Mouse (Mus musculus) kidney, postnatal 0 days (tissue): Measurements from ENCODE around the gene Stam2. TPM values are rescaled to one million over a fixed set of nuclear protein-coding genes. Genes with fewer than 3 reads are reported as not detected.

Experiments
- ATAC-seq: fragments of 200-750 bp; cut with Nextera tagmentation; replicated peaks from 2 replicates; pipeline ENCODE4 v1.8.0; 2017; ENCODE audit warnings: low read depth, moderate number of reproducible peaks, moderate TSS enrichment, moderate library complexity; ENCODE audit not compliant: low FRiP score
- DNase-seq: peaks from one replicate; pipeline ENCODE4 v3.0.0-alpha.2; 2016; ENCODE audit warnings: low spot score
- H3K27ac ChIP-seq: fragments of 300-500 bp; sonication (generic); 2 replicates; pipeline ENCODE4 v1.5.1; 2014; ENCODE audit warnings: mild to moderate bottlenecking
- H3K27me3 ChIP-seq: fragments of 300-500 bp; sonication (generic); 2 replicates; pipeline ENCODE4 v1.6.1; 2014; ENCODE audit warnings: low read length, mixed read lengths; ENCODE audit not compliant: insufficient read depth
- H3K36me3 ChIP-seq: fragments of 300-500 bp; sonication (generic); 2 replicates; pipeline ENCODE4 v1.6.1; 2014; ENCODE audit warnings: low read length, mixed read lengths; ENCODE audit not compliant: insufficient read depth
- H3K4me1 ChIP-seq: fragments of 300-500 bp; sonication (generic); replicated peaks from 2 replicates; pipeline ENCODE4 v1.6.1; 2014; ENCODE audit warnings: antibody characterized with exemption, low read length, mixed read lengths; ENCODE audit not compliant: insufficient read depth
- H3K4me2 ChIP-seq: fragments of 300-500 bp; sonication (generic); 2 replicates; pipeline ENCODE4 v1.6.1; 2014; ENCODE audit warnings: mild to moderate bottlenecking, low read length, moderate library complexity, mixed read lengths
- H3K4me3 ChIP-seq: fragments of 300-500 bp; sonication (generic); replicated peaks from 2 replicates; pipeline ENCODE4 v1.5.1; 2014; ENCODE audit warnings: low read depth, low read length
- H3K9ac ChIP-seq: fragments of 300-500 bp; sonication (generic); 2 replicates; pipeline ENCODE4 v1.6.1; 2014; ENCODE audit warnings: low read depth, low read length
- H3K9me3 ChIP-seq: fragments of 300-500 bp; sonication (generic); replicated peaks from 2 replicates; pipeline ENCODE4 v1.6.1; 2016; ENCODE audit warnings: low read length, inconsistent platforms, mixed read lengths
- CTCF ChIP-seq: IDR thresholded peaks from 2 replicates; pipeline ENCODE4 v1.5.1; 2016; ENCODE audit warnings: antibody characterized with exemption, low read depth, mild to moderate bottlenecking, moderate library complexity
- WGBS: fragments of 180-500 bp; shearing (Covaris S2); extraction: QIAGEN DNeasy Blood & Tissue Kit; methylation state at CpG from one replicate; pipeline ENCODE4 v1.1.7; 2014; 5-methylcytosine and 5-hydroxymethylcytosine counted together
- polyA plus RNA-seq: library from polyadenylated mRNA; unstranded; fragments of >200 nt; fragmentation: Nextera tagmentation; extraction: Ambion mirVana; gene quantifications from 2 replicates; pipeline ENCODE4 v1.2.1, GENCODE M21; 2015

The Stam2 gene
- polyA plus RNA-seq, 1 experiment from 2014 or later = 29.8 TPM

DNA sequence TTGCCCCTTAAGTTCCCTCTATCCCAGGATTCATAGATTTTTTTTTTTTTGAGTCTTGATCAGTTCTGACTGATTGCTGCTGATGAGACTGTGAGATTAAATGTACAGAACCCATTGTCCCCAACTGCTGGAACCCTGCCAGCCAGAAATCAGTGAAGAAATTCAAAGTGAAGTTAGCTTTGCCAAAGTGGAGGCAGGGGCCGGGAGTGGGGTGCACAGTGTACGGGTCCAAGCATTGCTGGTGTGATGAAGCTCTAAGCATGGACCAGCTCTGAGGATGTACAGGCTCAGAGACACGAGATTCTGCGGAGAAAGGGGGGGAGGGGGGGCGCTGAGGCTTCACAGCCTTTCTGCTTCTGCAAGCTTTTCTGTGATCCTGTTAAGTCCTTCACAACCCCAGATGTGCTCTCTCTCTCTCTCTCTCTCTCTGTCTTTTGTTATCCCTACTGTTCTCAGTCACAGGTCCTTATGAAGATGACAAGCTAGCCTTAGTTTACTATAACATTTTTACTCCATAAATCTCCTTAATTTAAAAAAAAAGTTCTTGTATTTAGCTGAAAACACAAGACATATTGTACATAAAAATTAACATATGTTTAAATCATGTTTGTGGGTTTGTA is 30.8 kb upstream of the Stam2 start:
- no peak overlapping the region for H3K4me3 ChIP-seq
- ATAC-seq = no peak
- H3K27ac ChIP-seq = no peak overlapping the region
- WGBS = 45% methylated on average over 5 of the region's 5 CpGs
- H3K36me3 ChIP-seq = no peaks in the 10 kb centered on the region
- no peak for DNase-seq
- H3K4me1 ChIP-seq = no peaks in the 10 kb centered on the region
- H3K4me2 ChIP-seq = no peak overlapping the region
- no peaks in the 10 kb centered on the region for H3K9me3 ChIP-seq
- no peak for TF ChIP-seq CTCF
- H3K27me3 ChIP-seq = no peaks in the 10 kb centered on the region
- no peak overlapping the region for H3K9ac ChIP-seq

DNA sequence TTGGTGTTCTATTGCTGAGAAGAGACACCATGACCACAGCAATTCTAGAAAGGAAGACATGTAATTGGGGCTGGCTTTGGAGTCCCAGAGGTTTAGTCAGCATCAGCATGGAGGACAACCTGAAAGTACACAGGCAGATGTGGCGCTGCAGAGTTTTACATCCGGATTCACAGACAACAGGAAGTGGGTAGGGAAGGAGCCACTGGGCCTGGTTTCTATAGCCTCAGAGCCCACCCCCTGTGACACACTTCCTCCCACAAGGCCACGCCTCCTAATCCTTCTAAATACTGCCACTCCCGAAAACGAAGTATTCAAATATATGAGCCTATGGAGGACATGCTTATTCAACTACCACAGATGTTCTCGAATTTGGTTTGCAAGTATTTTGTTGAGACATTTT is 23.0 kb upstream of the Stam2 start:
- no peak overlapping the region for H3K27ac ChIP-seq
- no peaks in the 10 kb centered on the region for H3K36me3 ChIP-seq
- H3K27me3 ChIP-seq = no peaks in the 10 kb centered on the region
- no peak overlapping the region for H3K9ac ChIP-seq
- H3K9me3 ChIP-seq = no peaks in the 10 kb centered on the region
- DNase-seq = no peak
- H3K4me1 ChIP-seq = no peaks in the 10 kb centered on the region
- H3K4me2 ChIP-seq = no peak overlapping the region
- no peak for TF ChIP-seq CTCF
- ATAC-seq = no peak
- H3K4me3 ChIP-seq = no peak overlapping the region
- 93% methylated on average over 6 of the region's 6 CpGs for WGBS

DNA sequence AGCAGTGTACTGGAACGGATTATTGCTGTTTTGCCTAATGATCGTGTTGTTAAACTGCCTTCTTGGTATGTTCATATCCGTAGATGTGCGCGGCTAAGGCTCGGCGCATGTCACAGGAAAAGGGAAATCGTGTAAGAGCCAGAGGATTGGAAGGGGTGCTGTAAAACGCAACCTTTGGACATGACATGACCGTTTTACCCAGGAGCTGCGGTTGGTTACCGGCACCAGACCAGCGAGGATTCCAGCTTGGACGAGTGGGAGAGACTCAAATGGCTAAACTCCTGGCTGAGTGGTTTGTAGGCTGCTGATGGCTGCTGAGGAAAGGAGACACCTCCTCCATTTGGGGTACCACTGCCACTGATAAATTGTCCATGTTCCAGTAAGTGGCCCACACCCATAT is 21.8 kb upstream of the Stam2 start:
- no peaks in the 10 kb centered on the region for H3K27me3 ChIP-seq
- ATAC-seq (no peak; the same call in 1 of the 2 replicates), DNase-seq (peak; percentile 24)
- no peaks in the 10 kb centered on the region for H3K4me1 ChIP-seq
- no peaks in the 10 kb centered on the region for H3K36me3 ChIP-seq
- 62% methylated on average over 14 of the region's 14 CpGs for WGBS
- no peak for TF ChIP-seq CTCF
- H3K4me3 ChIP-seq = no peak overlapping the region
- H3K27ac ChIP-seq = no peak overlapping the region
- H3K9ac ChIP-seq = no peak overlapping the region
- no peak overlapping the region for H3K4me2 ChIP-seq
- no peaks in the 10 kb centered on the region for H3K9me3 ChIP-seq

- ATAC-seq = peak; percentile 59
- peak; percentile 90 for DNase-seq
- no peaks in the 10 kb centered on the region for H3K4me1 ChIP-seq
- no peak overlapping the region for H3K9ac ChIP-seq
- WGBS = 9% methylated on average over 12 of the region's 12 CpGs
- H3K27ac ChIP-seq = no peak overlapping the region
- no peaks in the 10 kb centered on the region for H3K27me3 ChIP-seq
- no peaks in the 10 kb centered on the region for H3K9me3 ChIP-seq
- H3K36me3 ChIP-seq = no peaks in the 10 kb centered on the region
- H3K4me3 ChIP-seq = no peak overlapping the region
- H3K4me2 ChIP-seq = peak overlapping the region; percentile 55
- peak; percentile 96 for TF ChIP-seq CTCF
Measured at GRCm38 (mm10) chr2:52763040-52763736, 21.1 kb upstream of the Stam2 start.

DNA sequence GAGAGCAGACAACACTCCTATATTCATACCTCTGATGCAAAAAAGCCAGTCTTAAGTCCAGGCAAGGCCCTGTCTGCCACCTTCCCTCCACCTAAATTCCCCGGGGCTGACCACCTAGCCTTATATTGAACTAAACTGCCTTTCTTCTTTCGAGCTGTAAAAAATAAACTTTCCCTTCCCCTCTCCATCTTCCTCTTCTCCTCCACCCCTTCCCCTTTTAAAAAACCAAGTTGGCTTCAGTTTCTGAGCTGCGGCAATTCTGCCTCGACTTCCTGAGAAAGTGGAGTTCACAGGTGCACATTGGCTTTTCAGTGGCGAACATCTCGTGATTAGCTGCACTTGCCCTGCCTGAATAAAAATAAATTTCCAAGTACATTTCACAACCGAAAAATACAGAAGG is 20.4 kb upstream of the Stam2 start:
- H3K4me3 ChIP-seq = no peak overlapping the region
- no peaks in the 10 kb centered on the region for H3K4me1 ChIP-seq
- H3K27ac ChIP-seq = no peak overlapping the region
- H3K9me3 ChIP-seq = no peaks in the 10 kb centered on the region
- no peaks in the 10 kb centered on the region for H3K36me3 ChIP-seq
- no peak overlapping the region for H3K9ac ChIP-seq
- H3K4me2 ChIP-seq = no peak overlapping the region
- ATAC-seq (no peak), DNase-seq (no peak)
- no peaks in the 10 kb centered on the region for H3K27me3 ChIP-seq
- WGBS = 71% methylated on average over 7 of the region's 7 CpGs
- no peak for TF ChIP-seq CTCF

GRCm38 (mm10) chr2:52758627-52759026 is 16.5 kb upstream of the Stam2 start:
- H3K36me3 ChIP-seq = no peaks in the 10 kb centered on the region
- H3K4me3 ChIP-seq = no peak overlapping the region
- H3K27ac ChIP-seq = no peak overlapping the region
- no peaks in the 10 kb centered on the region for H3K4me1 ChIP-seq
- TF ChIP-seq CTCF = peak; percentile 79
- ATAC-seq = no peak
- peak; percentile 57 for DNase-seq
- 36% methylated on average over 10 of the region's 10 CpGs for WGBS
- no peaks in the 10 kb centered on the region for H3K9me3 ChIP-seq
- H3K27me3 ChIP-seq = no peaks in the 10 kb centered on the region
- H3K4me2 ChIP-seq = no peak overlapping the region
- H3K9ac ChIP-seq = no peak overlapping the region

- no peaks in the 10 kb centered on the region for H3K27me3 ChIP-seq
- no peaks in the 10 kb centered on the region for H3K4me1 ChIP-seq
- TF ChIP-seq CTCF = peak; percentile 92
- no peak overlapping the region for H3K4me3 ChIP-seq
- no peaks in the 10 kb centered on the region for H3K9me3 ChIP-seq
- no peak overlapping the region for H3K27ac ChIP-seq
- 14% methylated on average over 3 of the region's 3 CpGs for WGBS
- no peak for ATAC-seq
- no peak overlapping the region for H3K9ac ChIP-seq
- peak; percentile 68 for DNase-seq
- no peak overlapping the region for H3K4me2 ChIP-seq
- no peaks in the 10 kb centered on the region for H3K36me3 ChIP-seq
Measured at GRCm38 (mm10) chr2:52756691-52757090, 14.6 kb upstream of the Stam2 start.
